Mouse (Mus musculus) heart, adult 11 months (tissue): ENCODE data around the gene Adss.
"Not testable (repeated sequence)": the region's sequence is repeated elsewhere in the genome, so short reads cannot be mapped to it uniquely, and the experiment has no call there.

Source experiments
- DNase-seq: peaks from one replicate; pipeline ENCODE4 v3.0.0; 2022

Adss gene

DNA sequence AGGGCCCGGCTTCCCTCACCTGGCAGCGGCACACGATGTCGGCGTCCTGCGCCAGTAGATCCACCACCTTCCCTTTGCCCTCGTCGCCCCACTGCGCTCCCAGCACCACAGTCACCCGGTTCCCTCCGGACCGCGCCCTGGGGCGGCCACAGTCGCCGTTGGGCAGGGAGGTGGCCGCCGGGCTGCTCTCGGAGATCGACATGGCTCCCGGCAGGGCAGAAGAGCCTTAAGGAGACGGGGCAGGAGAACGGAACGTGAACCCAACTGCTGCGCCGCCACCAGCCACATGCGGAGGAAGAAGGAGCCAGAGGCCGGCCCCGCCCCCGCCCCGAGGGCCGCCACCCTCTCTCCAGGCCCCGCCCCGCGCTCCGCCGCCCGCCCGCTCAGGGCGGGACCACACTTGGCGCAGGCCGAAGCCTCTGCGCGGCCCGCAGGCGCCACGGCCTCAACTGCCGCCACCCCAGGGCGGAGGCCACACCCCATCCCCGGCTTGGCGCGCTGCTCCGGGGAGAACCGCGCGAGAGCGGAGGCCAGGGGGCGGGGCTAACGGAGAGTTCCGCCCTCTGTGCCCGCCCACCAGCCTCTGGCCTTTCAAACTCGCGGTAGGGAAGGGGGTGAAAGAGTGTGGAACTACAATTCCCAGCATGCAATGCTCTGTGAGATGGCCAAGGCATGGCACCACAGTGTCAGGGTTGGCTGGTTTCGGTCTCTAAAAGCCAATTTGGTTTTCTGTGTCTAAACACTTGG is at the start of gene Adss:
TSS of gene Adss (minus strand) at position 319 of the 747 bp plus-strand sequence.
- peak; percentile 100 for DNase-seq

- DNase-seq: not testable (repeated sequence)
These were observed 49.5 kb upstream of the Adss start for GRCm38 (mm10) chr1:177845812-177846211.

- DNase-seq: peak; percentile 46
These were observed 31.5 kb upstream of the Adss start for GRCm38 (mm10) chr1:177827776-177828175.

DNA sequence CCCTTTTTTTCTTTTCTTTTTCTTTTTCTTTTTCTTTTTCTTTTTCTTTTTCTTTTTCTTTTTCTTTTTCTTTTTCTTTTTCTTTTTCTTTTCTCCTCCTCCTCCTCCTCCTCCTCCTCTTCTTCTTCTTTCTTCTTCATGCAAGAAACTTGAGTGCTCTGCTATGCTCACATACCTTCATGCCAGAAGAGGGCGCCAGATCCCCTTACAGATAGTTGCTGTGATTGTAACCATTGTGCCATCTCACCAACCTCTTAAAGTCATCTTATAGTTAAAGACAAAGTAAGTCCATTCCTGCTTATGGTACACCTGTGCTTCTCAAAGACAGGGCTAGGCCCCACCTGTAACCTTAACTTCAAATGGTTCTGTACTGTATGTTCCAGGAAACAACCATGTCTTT is 10.5 kb upstream of the Adss start:
- peak; percentile 25 for DNase-seq

GRCm38 (mm10) chr1:177803511-177803910 is 7.2 kb upstream of the Adss start:
- peak; percentile 21 for DNase-seq

DNA sequence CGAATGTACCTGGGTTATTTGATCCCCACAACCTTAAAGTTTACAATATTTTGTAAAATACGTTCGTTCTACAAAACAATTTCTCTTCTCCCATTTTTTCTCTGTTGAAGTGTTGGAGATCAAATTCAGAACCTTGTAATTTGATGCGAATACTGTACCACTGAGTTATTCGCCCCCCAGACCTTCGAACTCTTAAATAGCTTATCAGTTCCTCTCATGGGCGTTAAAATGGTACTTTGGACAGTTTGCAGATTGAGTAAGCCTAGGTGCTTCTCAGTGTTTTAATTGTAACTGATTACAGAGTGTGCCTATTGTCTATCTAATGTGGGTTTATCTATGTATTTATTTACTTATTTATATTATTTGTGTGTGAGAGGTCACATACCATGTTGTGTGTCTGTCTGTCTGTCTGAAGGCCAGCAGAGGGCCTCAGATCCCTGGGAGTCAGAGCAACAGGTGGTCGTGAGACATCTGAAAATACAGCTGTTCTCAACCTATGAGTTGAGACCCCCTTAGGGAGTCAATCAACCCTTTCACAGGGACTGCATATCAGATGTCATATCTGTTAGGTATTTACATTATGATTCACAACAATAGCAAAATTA is 942 bp upstream of the Adss start:
- peak; percentile 79 for DNase-seq

DNA sequence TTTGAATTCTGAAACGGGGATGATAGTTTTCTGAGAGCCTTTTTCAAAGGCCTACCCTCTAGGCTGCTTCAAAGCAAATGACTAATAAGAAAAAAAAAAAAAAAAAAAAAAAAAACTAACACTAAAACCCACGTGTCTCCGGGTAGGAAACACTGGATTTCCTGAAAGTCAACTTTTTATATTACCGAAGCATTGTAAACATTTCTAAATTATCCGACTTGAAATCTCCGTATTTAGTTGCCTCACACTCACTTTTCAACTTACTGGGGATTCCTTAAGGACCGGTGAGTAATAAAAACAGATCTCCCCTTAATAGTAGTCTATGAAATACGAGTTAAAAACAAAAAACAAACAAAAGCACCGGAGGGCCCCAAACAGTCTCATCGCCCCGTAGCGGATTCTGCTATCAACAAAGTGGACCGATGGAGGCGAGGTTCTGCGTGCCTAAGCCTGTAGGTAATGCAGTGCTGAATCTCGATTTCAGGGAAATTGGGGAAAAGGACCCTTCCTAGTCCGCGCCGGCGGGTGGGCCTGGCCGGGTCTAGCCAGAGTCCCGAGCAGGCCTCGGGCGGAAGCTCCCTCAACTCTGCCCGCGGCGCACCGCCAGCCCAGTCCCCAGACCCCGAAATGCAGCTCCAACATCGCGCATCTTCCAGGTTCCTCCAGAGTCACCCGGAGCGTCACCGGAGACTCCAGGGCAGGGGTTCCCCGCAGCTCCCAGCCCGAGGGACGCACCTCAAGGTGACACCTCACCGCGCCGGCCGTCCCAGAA is 704 bp downstream of the Adss start:
- DNase-seq: no peak

DNA sequence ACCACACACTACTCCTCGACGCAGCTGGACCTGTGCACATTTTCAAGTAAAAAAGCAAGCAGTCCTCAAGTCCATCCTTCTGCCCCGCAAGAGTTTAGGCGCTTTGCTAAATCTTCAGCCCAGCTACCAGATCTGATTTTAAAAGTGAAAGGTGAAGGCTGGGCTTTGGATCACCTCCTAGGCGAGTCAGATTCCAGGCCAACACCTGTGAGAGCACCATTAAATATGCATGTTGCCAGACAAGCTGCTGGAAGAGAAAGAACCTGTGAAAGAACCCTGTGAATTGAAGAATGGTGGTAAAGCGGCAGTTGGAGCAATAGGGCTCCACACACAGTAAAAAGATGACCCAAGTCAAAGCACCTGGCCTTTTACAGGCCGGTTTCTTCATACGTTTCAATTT is 1.4 kb downstream of the Adss start:
- peak; percentile 82 for DNase-seq

GRCm38 (mm10) chr1:177792835-177793234 is 3.5 kb downstream of the Adss start:
- DNase-seq: no peak

DNA sequence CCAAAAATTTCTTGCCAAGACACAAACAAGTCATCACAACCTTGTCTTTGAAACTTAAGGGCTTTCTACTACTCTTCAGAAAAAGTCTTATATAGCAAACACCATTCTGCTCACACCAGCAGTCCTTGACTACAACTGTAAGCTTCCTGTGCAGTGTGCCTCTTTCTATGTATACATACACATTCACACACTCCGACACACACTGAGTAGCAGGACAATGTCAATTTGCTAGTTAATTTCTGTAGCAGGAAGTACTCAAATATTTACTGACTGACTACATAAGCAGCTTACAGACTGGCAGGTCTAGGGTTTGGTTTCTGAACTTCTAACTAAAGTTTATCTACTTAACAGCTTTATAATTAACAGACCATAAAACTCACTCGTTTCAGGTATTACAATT is 18.9 kb downstream of the Adss start:
- no peak for DNase-seq

DNA sequence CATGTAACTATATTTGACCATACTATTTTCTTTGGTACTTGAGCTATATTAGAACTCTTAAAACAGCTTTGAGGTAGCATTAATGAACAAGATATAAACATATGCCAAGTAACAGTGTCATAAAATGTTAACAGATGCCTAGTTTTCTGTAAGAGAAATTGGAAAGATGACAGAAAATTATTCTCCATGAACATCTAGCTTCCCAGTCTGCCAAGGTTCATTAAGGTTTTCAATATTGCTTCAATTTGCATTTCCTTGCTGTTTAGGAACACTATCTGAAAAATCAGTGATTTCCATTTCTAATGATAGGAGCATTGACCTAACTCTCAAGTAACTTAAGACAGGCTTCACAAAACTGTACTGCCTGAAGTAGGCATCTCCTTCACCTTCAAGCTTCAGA is 27.4 kb downstream of the Adss start:
- DNase-seq: no peak

GRCm38 (mm10) chr1:177757249-177757648 is 39.1 kb downstream of the Adss start:
- DNase-seq: no peak

DNA sequence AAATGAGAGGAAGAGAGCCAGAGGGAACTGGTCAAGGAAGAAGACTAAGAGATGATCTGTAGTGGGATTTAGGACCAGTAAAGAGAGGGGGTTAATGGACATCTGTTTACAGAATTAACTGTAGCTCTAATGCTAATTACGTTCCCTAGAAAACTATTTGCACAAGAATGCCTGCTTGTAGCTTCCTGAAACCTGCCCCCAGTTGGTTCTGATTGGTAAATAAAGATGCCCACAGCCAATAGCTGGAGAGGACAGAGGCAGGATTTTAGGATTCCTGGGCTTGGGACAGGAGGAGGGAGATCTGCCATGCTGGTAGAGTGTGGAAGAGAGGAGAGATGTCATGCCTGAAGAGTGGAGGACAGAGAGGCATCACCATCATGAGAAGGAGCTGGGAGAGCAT is 42.8 kb downstream of the Adss start:
- no peak for DNase-seq

- DNase-seq: no peak
These were observed 48.3 kb downstream of the Adss start for GRCm38 (mm10) chr1:177747869-177748540.

GRCm38 (mm10) chr1:177744521-177745325 is 51.6 kb downstream of the Adss start:
- DNase-seq: peak; percentile 31

DNA sequence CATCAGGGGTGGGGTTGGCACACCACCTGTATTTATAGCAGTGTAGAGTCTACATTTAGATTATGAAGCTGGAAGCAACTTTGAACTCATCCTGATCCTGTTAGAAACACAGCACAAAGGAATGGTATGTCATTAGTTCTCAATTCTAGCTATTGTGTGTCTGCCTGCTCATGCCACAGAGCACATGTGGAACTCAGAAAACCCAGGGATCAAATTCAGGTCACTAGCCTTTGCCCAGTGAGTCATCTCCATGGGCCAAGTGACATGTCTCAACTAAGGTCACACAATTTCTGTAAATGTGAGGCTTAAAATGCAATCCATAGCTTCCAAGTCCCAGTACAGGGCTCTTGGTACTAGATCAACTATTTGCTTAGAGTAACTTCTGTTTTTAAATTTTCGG is 54.2 kb downstream of the Adss start:
- DNase-seq: peak; percentile 24

DNA sequence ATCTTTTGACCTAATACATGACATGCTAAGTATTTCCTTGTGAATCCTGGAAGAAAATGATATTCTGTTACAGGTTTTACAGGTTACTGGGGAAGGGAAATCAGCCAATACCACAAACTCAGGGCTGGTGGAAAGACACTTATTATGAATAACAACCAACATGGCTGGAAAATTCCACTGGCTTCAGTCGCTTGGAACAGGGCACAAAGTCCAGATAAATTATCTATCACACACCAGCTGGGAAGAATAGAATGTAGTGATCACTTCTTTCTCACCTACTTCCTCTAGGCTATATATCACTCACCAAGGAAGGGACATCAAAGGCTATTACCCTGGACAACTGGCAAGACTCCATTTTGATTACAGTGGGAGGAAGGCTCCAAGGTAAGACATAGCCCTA is 55.6 kb downstream of the Adss start:
- DNase-seq: peak; percentile 19

DNA sequence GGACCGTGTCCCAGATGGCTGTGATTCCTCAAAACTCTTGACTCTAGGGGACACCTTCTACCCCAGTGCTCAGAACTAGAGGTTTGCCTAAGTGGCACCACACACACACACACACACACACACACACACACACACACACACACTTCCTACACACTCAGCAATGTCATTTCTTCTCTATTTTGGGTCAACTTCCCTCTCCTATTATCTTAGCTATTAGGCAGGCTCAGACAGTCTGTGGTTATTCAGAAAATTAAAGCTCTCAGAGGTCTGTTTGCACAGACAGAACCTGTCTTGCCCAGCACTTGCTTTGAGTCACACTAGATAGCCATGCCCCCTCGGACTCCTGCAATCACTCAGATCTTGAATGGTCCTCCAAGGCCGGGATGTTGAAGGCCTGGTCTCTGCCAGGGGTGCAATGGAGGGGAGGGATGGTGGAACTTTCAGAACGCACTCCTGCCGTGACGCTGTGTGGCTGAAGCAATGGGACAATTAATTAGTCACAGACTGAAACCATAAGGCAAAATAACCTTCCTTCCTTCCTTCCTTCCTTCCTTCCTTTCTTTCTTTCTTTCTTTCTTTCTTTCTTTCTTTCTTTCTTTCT is 58.7 kb downstream of the Adss start:
- DNase-seq: peak; percentile 37

DNA sequence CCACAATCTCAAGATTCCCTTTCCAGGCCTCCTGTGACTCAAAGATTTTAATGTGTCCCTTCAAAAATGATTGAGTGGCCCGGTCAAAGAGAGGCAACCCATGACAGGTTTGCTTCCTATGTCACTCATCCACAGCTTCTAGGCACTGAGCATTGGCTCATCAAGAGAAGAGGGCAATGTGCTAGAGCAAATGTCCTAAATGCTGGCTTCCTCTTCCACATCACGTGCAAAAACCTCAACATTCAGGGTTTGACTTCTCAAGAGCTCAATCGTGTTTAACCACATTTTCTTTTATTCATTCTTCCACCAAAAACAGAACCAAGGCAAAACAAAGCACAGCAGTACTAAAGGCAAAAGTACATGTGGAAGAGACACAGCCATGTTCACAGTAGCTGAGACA is 64.3 kb downstream of the Adss start:
- no peak for DNase-seq

DNA sequence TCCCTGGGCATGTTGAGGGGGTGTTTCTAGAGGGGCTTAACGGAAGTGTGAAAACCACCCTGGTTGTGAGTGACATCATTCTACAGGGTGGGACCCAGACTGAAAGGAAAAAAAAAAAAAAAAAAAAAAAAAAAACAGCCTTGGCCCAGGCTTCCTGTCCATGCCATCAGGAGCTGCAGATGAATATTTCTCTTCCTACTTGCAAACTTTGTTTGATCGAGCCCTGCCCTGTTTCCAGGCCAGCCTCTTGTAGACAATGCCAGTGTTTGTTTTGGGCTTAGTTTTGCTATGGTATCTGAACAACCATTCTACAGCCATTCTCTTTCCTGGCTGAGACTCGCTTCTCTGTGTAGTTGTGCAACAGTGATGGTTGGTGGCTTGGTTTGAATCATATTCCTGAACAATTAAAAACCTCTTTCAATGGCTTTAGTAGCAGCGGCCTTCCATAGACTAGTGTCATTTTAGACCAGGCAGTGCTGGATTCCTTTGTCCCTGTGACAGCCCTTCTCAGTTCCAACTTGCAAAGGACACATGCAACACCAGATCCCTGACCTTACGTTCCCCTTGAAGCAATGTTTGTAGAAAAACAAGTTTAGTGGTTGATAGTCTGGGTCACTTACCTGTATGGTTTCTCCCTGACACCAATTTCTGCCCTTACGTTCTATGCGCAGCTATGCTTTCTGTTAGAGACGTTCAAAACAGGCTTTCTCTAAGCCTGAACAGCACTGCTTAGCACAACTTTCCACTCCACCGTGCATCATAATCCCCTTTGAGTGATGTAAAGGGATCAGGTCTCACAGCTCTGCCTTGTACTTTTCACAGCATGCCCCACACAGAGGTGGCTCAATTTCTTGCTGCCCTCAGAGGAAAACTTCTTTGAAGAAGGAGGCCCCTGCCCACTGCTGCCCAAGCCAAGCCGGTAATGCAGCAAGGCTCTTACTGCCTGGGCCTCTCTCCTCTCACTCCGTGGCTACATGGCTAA is 67.0 kb downstream of the Adss start, which contains the start of gene 1700016C15Rik:
TSS of gene 1700016C15Rik (plus strand) at position 772 of the 982 bp plus-strand sequence.
- no peak for DNase-seq
